Mouse (Mus musculus) CH12.LX (cell line): ENCODE measurements at regions not wholly inside any gene's neighbourhood (a gene's known extent, or its start where the extent isn't known, plus 50 kb on each side); places are given as distances from the start of the nearest gene placed in this dataset.

Experiments used
- DNase-seq: peaks from one replicate; pipeline ENCODE4 v3.0.0-alpha.2; 2013; ENCODE audit errors: extremely low read depth
- H3K27ac ChIP-seq: 2 replicates; pipeline ENCODE4 v1.5.1; 2012; ENCODE audit warnings: low read depth, mild to moderate bottlenecking, control low read depth, moderate library complexity; ENCODE audit not compliant: insufficient read depth
- H3K27me3 ChIP-seq: replicated peaks from 2 replicates; pipeline ENCODE3; 2012; ENCODE audit warnings: inconsistent platforms
- H3K36me3 ChIP-seq, 2 experiments: replicated peaks in 1 of 2; 2 replicates each; pipeline versions ENCODE3 to v1.6.1; 2012; ENCODE audit warnings: inconsistent platforms in 1 of 2, low read length in 1 of 2, mild to moderate bottlenecking in 1 of 2, mixed read lengths in 1 of 2, moderate library complexity in 1 of 2; ENCODE audit not compliant: control insufficient read depth in 1 of 2, insufficient read depth in 1 of 2
- H3K4me1 ChIP-seq, 2 experiments: 2 replicates each; pipeline ENCODE4 v1.6.1; 2012; ENCODE audit warnings: inconsistent platforms in 1 of 2, moderate library complexity in 1 of 2; ENCODE audit not compliant: insufficient read depth in 2 of 2, control insufficient read depth in 1 of 2
- H3K4me2 ChIP-seq: 2 replicates; pipeline ENCODE4 v1.6.1; 2012; ENCODE audit warnings: low read depth, mild to moderate bottlenecking, control low read depth; ENCODE audit not compliant: poor library complexity, insufficient read depth, severe bottlenecking
- H3K4me3 ChIP-seq, 3 experiments: fragments of 150-350 bp in 1 of 3; sonication (generic) in 1 of 3; replicated peaks in 1 of 3; 2 replicates each; pipeline versions ENCODE3 to v1.5.1; 2011 to 2012; ENCODE audit warnings: low read depth in 2 of 3, low read length in 2 of 3, mild to moderate bottlenecking in 2 of 3, moderate library complexity in 2 of 3, control low read depth in 1 of 3, improper control_type of control experiment in 1 of 3, inconsistent platforms in 1 of 3, mixed read lengths in 1 of 3; ENCODE audit not compliant: poor library complexity in 1 of 3
- H3K79me2 ChIP-seq: replicated peaks from 2 replicates; pipeline ENCODE4 v1.6.1; 2012; ENCODE audit warnings: mild to moderate bottlenecking, moderate library complexity; ENCODE audit not compliant: control insufficient read depth, poor library complexity, insufficient read depth, severe bottlenecking; ENCODE audit errors: extremely low read depth
- H3K9ac ChIP-seq: 2 replicates; pipeline ENCODE4 v1.6.1; 2012; ENCODE audit warnings: low read depth, mild to moderate bottlenecking, control low read depth, moderate library complexity; ENCODE audit not compliant: insufficient read depth
- H3K9me3 ChIP-seq: replicated peaks from 2 replicates; pipeline ENCODE3; 2012; ENCODE audit warnings: low read length, inconsistent platforms, mixed read lengths
- CHD1 ChIP-seq: IDR thresholded peaks from 2 replicates; pipeline ENCODE4 v1.6.1; 2012; ENCODE audit warnings: low read depth, low read length, improper control_type of control experiment, inconsistent platforms
- EP300 ChIP-seq: IDR thresholded peaks from 2 replicates; pipeline ENCODE4 v1.6.1; 2011; ENCODE audit warnings: low read length, improper control_type of control experiment
- MAZ ChIP-seq: IDR thresholded peaks from 2 replicates; pipeline ENCODE4 v1.6.1; 2012; ENCODE audit warnings: low read depth, mild to moderate bottlenecking, inconsistent platforms, low read length, improper control_type of control experiment, moderate library complexity
- MXI1 ChIP-seq: IDR thresholded peaks from 2 replicates; pipeline ENCODE4 v1.6.1; 2011; ENCODE audit warnings: mild to moderate bottlenecking, low read depth, low read length, improper control_type of control experiment
- RCOR1 ChIP-seq: conservative IDR thresholded peaks from 2 replicates; pipeline ENCODE4 v1.6.1; 2012; ENCODE audit warnings: low read depth, mild to moderate bottlenecking, inconsistent platforms, low read length, improper control_type of control experiment
- SMC3 ChIP-seq: IDR thresholded peaks from 2 replicates; pipeline ENCODE4 v1.6.1; 2011; ENCODE audit warnings: low read depth, low read length, improper control_type of control experiment
- TBP ChIP-seq: conservative IDR thresholded peaks from 2 replicates; pipeline ENCODE4 v1.6.1; 2011; ENCODE audit warnings: low read depth, low read length, improper control_type of control experiment
- ZC3H11A ChIP-seq: IDR thresholded peaks from 2 replicates; pipeline ENCODE4 v1.6.1; 2012; ENCODE audit warnings: low read depth, mild to moderate bottlenecking, inconsistent platforms, low read length, improper control_type of control experiment
- ZNF384 ChIP-seq: IDR thresholded peaks from 2 replicates; pipeline ENCODE4 v1.6.1; 2012; ENCODE audit warnings: low read depth, low read length, improper control_type of control experiment, inconsistent platforms
- dilution Hi-C: fragments of 300-500 bp; cut with MboI; formaldehyde crosslinking; loops from 2 replicates; pipeline ENCODE4 v1.14.3; 2020; ENCODE audit warnings: low sequenced_read_pairs; ENCODE audit not compliant: extremely low pct_unique_long_range_greater_than_20kb, extremely low pct_ligation_motif_present
- in situ Hi-C: fragments of 300-500 bp; cut with MboI; formaldehyde crosslinking; loops from 3 replicates; pipeline ENCODE4 v1.14.3; 2019; ENCODE audit warnings: low sequenced_read_pairs, low pct_ligation_motif_present, low pct_unique_long_range_greater_than_20kb, mixed read lengths

- H3K36me3 ChIP-seq, result no peaks in the 10 kb centered on the region
- in situ Hi-C loops (no loop called here), dilution Hi-C loops (no loop called here)
- peaks cover 0 to 4% of the 10 kb centered on the region in 2 experiments; a peak in 2 of 4 replicates for H3K4me1 ChIP-seq
- H3K79me2 ChIP-seq, result no peaks in the 10 kb centered on the region
- H3K4me2 ChIP-seq, result no peak overlapping the region
- H3K27ac ChIP-seq, result no peak overlapping the region
- no peak for DNase-seq
- H3K9me3 ChIP-seq, result peaks cover 24% of the 10 kb centered on the region
- no peaks in the 10 kb centered on the region for H3K27me3 ChIP-seq
- H3K9ac ChIP-seq, result no peak overlapping the region
- TF ChIP-seq ZNF384, result no peak
- TF ChIP-seq TBP, result no peak
- TF ChIP-seq ZC3H11A, result no peak
- no peak for TF ChIP-seq RCOR1
- TF ChIP-seq EP300, result no peak
- no peak for TF ChIP-seq MAZ
- TF ChIP-seq SMC3, result no peak
- no peak for TF ChIP-seq MXI1
- H3K4me3 ChIP-seq, result no peak overlapping the region
Observed at GRCm38 (mm10) chr15:93646820-93647219, 51.1 kb upstream of the Prickle1 start.

- H3K4me1 ChIP-seq, result peaks cover 0 to 4% of the 10 kb centered on the region in 2 experiments; a peak in 2 of 4 replicates
- dilution Hi-C loops, result no loop called here
Observed at GRCm38 (mm10) chr15:93645950-93646349, 50.3 kb upstream of the Prickle1 start.

More at GRCm38 (mm10) chr15:93645950-93646349, 50.3 kb upstream of the Prickle1 start:
- Histone ChIP-seq H3K27ac (no peak overlapping the region), H3K9ac (no peak overlapping the region), H3K4me2 (no peak overlapping the region), H3K9me3 (peaks cover 29% of the 10 kb centered on the region), H3K36me3 (no peaks in the 10 kb centered on the region), H3K27me3 (no peaks in the 10 kb centered on the region), H3K79me2 (no peaks in the 10 kb centered on the region), H3K4me3 (no peak overlapping the region)
- no peak for TF ChIP-seq CHD1
- DNase-seq, result no peak
- in situ Hi-C loops, result no loop called here
